Mouse (Mus musculus) spleen, postnatal 0 days (tissue): ENCODE results near the gene Polr2g. TPM values are rescaled to one million over a fixed set of nuclear protein-coding genes. Genes with fewer than 3 reads are reported as not detected.

Experiments used
- polyA plus RNA-seq: library from polyadenylated mRNA; unstranded; fragments of >200 nt; fragmentation: Nextera tagmentation; extraction: Ambion mirVana; gene quantifications from 2 replicates; pipeline ENCODE4 v1.2.1, GENCODE M21; 2015

Polr2g gene
- polyA plus RNA-seq, result 103 and 108 TPM in 2 replicates

GRCm38 (mm10) chr19:8798264-8798946 is at the start of gene Polr2g:
TSS of gene Polr2g (minus strand) at chr19:8798577.

GRCm38 (mm10) chr19:8839103-8839907 is 40.9 kb upstream of the Polr2g start, which contains the start of gene Gng3:
TSS of gene Gng3 (minus strand) at chr19:8839194.

GRCm38 (mm10) chr19:8837251-8837791 is 38.9 kb upstream of the Polr2g start, which contains the start of gene Bscl2:
TSS of gene Bscl2 (plus strand) at chr19:8837467.

GRCm38 (mm10) chr19:8829660-8830059 is 31.3 kb upstream of the Polr2g start, which contains the start of gene AC129217.1:
TSS of gene AC129217.1 (plus strand) at chr19:8829773.

DNA sequence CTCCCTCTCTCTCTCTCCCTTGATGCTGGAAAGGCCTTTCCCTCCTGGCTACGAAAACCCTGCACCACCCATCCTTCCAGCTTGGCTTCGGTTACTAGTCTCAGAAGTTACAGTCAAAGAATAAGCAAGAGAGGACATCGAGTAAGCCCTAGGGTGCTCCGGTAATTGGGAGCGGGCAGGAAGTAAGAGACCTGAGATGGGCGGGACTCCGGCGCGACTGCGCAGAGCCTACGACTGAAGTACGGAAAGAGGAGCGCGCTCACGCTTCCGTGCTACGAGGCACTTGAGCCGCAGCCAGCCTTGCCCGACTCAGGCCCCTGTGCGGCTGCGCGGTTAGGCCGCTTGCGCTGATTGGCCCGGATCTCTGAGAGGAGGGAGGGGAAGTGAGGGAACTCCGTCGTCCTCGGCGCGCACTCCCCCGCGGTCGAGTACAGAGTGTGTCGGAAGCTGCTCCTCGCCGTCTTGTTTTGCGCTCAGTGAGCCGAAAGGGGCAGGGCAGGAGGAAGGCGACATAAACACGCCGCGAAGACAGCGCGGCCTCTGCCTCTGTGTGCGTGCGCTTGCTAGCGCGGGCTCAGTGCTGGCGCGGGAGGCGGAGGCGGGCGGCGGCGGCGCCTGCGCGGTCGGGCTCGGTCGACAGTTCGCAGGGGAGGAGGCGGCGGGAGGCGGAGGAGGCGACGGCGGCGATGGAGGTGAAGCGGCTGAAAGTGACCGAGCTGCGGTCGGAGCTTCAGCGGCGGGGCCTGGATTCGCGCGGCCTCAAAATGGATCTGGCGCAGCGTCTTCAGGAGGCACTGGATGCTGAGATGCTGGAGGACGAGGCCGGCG is 21.4 kb upstream of the Polr2g start, which contains the start of gene Hnrnpul2:
Gene Hnrnpul2 (plus strand): TSS at position 415 of the 828 bp plus-strand sequence.

GRCm38 (mm10) chr19:8818801-8819595 is 20.6 kb upstream of the Polr2g start, which contains the start of gene Ttc9c:
TSS of gene Ttc9c (minus strand) at chr19:8819333.

DNA sequence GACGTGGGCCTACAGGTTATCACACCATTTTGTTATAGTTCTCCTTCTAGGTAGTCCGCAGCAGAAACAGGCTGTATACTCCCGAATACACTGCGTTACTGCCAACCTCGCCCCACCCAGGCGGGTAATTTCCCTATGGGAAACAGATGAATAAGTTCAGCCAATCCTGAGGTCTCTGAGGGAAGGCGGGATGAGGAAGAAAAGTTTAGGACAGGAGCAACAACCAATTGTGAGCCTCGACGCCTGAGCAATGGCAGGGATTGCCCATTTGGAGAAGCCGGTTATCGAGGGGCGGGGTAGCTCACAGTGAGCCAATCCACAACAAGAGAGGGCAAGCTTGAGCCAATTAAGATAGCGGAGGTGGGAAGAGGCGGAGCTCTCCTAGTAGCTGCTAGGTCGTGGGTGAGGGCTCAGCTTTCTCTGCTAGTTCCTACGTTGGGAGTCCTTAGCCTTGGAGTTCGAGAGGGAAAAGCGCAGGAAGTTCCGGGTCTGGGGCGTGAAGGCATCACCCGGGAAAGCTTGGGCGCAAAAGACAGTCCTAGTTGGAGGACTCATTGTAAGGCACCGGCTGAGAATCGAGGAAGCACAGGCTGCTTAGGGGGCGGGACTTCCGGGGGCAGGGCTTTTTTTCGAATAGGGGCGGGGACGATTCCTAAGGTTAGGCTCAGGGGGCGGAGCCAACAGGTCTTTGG is 3.9 kb upstream of the Polr2g start, which contains the start of gene Zbtb3:
Gene Zbtb3 (plus strand): TSS at position 426 of the 692 bp plus-strand sequence.

GRCm38 (mm10) chr19:8786008-8786781 is 12.2 kb downstream of the Polr2g start, which contains the start of gene Taf6l:
TSS of gene Taf6l (minus strand) at chr19:8786417.

DNA sequence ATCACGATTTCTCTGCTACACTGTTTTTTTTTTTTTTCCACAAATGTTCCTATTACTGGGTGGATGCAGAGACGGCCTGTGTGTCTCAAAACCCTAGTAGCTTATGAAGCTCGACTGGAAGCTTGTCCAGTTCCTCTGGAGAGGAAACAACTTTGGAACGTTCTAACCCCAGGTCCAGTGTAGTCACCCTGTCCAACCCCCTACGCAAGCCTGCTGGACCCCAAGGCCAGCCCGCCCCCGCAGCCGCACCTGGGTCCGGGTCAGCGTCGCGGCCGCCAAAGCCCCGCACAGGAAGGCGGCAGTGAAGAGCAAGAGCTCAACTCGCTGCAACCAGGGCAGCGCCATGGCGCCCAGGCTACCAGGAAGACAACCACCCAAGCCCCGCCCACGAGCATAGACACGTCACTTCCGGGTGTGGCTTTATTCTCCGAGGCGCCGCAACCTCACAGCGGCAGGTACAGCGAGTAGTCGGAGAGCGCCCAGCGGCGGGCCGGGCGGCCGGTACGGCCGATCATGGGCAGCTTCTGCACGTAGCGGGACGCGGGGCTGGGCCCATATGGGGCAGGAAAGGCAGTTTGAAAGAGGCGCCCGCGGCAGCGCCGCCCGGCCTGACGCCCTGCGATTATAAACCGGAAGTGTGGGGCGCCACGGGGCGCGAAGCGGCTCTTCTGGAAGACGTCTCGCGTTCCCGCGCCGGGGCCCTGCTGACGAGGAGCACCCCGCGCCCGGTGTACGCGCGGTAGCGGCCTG is 24.1 kb downstream of the Polr2g start, which contains the start of gene Tmem179b:
Gene Tmem179b (minus strand): TSS at position 382 of the 750 bp plus-strand sequence.

DNA sequence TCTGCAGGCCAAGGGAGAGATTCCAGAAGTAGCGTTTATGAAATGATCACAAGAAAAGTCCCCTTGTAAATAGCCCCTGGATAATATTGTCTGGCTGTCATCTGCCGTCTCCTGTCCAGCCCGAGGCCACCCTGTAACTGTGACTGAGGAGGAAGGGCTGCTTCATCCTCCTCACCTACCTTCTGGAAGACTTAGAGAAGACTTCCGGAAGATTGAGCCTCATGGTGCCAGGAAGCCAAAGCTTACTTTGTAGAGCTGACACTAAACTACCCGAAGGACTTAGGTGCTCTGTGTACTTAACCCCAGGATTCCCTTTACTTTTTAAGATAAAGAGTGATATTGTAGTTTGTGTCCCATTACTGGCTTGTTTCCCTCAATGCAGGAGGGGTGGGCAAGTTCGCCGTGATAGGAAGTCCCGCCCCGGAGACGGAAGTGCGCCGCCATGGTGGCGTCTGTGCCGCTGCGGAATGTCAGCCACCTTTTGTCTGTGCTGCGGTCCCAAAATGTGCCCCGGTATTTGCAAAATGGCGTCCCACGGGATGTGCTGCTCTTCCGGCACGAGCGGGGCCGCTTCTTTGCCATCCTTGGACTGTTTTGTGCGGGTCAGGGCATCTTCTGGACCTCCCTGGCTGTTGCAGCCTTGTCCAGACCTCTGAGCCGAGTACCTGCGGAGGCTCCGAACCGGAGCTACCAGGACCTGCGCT is 27.7 kb downstream of the Polr2g start, which contains the start of gene Tmem223:
Gene Tmem223 (plus strand): TSS at position 430 of the 704 bp plus-strand sequence.

DNA sequence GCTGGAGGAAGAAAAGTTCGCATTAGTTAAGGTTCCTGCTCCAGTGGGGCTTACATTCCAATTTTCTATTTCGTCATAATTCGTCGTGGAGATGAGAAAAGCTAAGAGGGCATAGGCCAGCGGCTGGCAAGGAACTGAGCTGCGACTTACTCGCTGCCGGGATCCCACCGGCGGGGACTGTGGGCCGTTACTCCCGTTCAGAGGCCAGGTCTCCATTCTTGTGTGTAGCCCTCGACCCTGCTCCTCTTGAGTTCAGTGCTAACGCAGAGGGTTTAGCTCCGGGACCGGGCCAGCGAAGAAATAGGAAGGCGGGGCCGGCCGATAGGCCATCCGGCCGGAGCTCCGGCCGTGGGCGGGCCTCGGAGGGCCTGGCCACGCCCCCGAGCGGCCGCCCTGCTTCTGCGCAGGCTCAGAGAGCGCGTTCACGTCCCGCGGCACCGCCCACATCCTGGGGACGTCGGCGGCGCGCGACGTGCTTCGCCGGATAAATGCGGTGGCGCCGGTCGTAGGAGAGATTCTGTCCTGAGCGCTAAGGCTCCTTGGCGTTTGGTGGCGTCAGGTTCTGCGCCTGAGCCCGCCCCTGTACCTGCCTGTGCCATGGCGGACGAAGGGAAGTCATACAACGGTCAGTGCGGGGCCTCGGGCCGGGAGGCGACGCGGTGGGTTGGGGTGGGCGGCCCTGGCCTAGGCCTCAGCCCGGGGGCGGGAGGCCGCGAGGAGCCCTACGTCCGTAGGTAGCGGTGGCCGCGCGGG is 41.6 kb downstream of the Polr2g start, which contains the start of gene Nxf1:
Gene Nxf1 (plus strand): TSS at position 439 of the 753 bp plus-strand sequence.

Other genes starting within 250 kb of the Polr2g start
- 0.14 TPM in 1 of 2 replicates, not detected in the other for gene Slc22a8, start 207.3 kb downstream of the Polr2g start, polyA plus RNA-seq
- not detected in 2 replicates for gene Slc22a6, start 180.5 kb downstream of the Polr2g start, polyA plus RNA-seq
- 0.10 TPM in 1 of 2 replicates, not detected in the other for gene Chrm1, start 134.8 kb downstream of the Polr2g start, polyA plus RNA-seq
- 101 and 102 TPM in 2 replicates for gene Slc3a2, start 75.2 kb downstream of the Polr2g start, polyA plus RNA-seq
- 64.9 and 68.8 TPM in 2 replicates for gene Wdr74, start 62.8 kb downstream of the Polr2g start, polyA plus RNA-seq
- gene 1700092M07Rik, start 57.9 kb downstream of the Polr2g start, polyA plus RNA-seq, result 0.65 and 0.69 TPM in 2 replicates
- 56.9 and 66.5 TPM in 2 replicates for gene Stx5a, start 57.2 kb downstream of the Polr2g start, polyA plus RNA-seq
- 95.6 and 109 TPM in 2 replicates for gene Nxf1, start 41.5 kb downstream of the Polr2g start, polyA plus RNA-seq
- gene Tmem223, start 27.6 kb downstream of the Polr2g start, polyA plus RNA-seq, result 79.4 and 82.5 TPM in 2 replicates
- 134 and 140 TPM in 2 replicates for gene Tmem179b, start 24.1 kb downstream of the Polr2g start, polyA plus RNA-seq
- gene Taf6l, start 12.2 kb downstream of the Polr2g start, polyA plus RNA-seq, result 13.4 and 15.6 TPM in 2 replicates
- gene Zbtb3, start 4.0 kb upstream of the Polr2g start, polyA plus RNA-seq, result 1.5 and 1.9 TPM in 2 replicates
- gene Ttc9c, start 20.8 kb upstream of the Polr2g start, polyA plus RNA-seq, result 29.3 and 32.7 TPM in 2 replicates
- gene Hnrnpul2, start 21.4 kb upstream of the Polr2g start, polyA plus RNA-seq, result 5.6 and 5.7 TPM in 2 replicates
- gene AC129217.1, start 31.2 kb upstream of the Polr2g start, polyA plus RNA-seq, result not detected in 2 replicates
- gene Bscl2, start 38.9 kb upstream of the Polr2g start, polyA plus RNA-seq, result 40.2 and 40.8 TPM in 2 replicates
- 0.48 and 0.53 TPM in 2 replicates for gene Gng3, start 40.6 kb upstream of the Polr2g start, polyA plus RNA-seq
- 1.2 and 1.7 TPM in 2 replicates for gene Lrrn4cl, start 52.2 kb upstream of the Polr2g start, polyA plus RNA-seq
- gene Ubxn1, start 72.9 kb upstream of the Polr2g start, polyA plus RNA-seq, result 128 and 131 TPM in 2 replicates
- 55.1 and 57.2 TPM in 2 replicates for gene Uqcc3, start 82.3 kb upstream of the Polr2g start, polyA plus RNA-seq
- 44.3 and 52.1 TPM in 2 replicates for gene Lbhd1, start 85.2 kb upstream of the Polr2g start, polyA plus RNA-seq
- gene Gm49403, start 85.4 kb upstream of the Polr2g start, polyA plus RNA-seq, result not detected in 2 replicates
- gene 1810009A15Rik, start 90.3 kb upstream of the Polr2g start, polyA plus RNA-seq, result 54.0 and 56.8 TPM in 2 replicates
- not detected in 2 replicates for gene Gm49416, start 90.3 kb upstream of the Polr2g start, polyA plus RNA-seq
- 22.6 and 23.2 TPM in 2 replicates for gene Ints5, start 94.4 kb upstream of the Polr2g start, polyA plus RNA-seq
- gene Ganab, start 99.5 kb upstream of the Polr2g start, polyA plus RNA-seq, result 28.2 and 35.2 TPM in 2 replicates
- 23.7 and 26.2 TPM in 2 replicates for gene B3gat3, start 121.8 kb upstream of the Polr2g start, polyA plus RNA-seq
- gene Rom1, start 130.8 kb upstream of the Polr2g start, polyA plus RNA-seq, result 2.9 and 3.7 TPM in 2 replicates
- gene Eml3, start 131.0 kb upstream of the Polr2g start, polyA plus RNA-seq, result 19.5 and 23.4 TPM in 2 replicates
- 105 and 110 TPM in 2 replicates for gene Mta2, start 143.3 kb upstream of the Polr2g start, polyA plus RNA-seq
- gene Tut1, start 155.3 kb upstream of the Polr2g start, polyA plus RNA-seq, result 15.3 and 15.8 TPM in 2 replicates
- 261 and 275 TPM in 2 replicates for gene Eef1g, start 168.5 kb upstream of the Polr2g start, polyA plus RNA-seq
- 11.6 and 16.8 TPM in 2 replicates for gene Ahnak, start 190.7 kb upstream of the Polr2g start, polyA plus RNA-seq